In genomic region chr13:12323076-12323625, GRCm38 (mm10) we compare ENCODE assay signal across 22 mouse cellular contexts. TPM values are rescaled to one million over a fixed set of nuclear protein-coding genes. Genes with fewer than 3 reads are reported as not detected.
DNase-seq lines count a peak whose midpoint lies in the region; ATAC-seq and TF ChIP-seq lines count a peak whose summit lies in the region.
"Had no signal": no experiment of that assay in that cellular context is flagged by ENCODE, and none has a peak within 500 bp of the region (broad histone marks: within the 10 kb centered on the region; RNA-seq: fewer than 3 reads in every experiment).

No protein-coding gene starts in this region.

- DNase-seq in forebrain, embryonic 14.5 days (ENCODE audit: low spot score), result no peak
- peak; percentile 45 to 50 for DNase-seq in heart, adult 18-20 months
- no peak for DNase-seq in heart, postnatal 14 days
- no peak for DNase-seq in kidney, postnatal 4 days
- DNase-seq in adrenal gland, postnatal 4 days (ENCODE audit: low spot score in 2 of 2), result no peak
- DNase-seq: adrenal gland, adult 8-10 months; cerebellum, adult 9-11 months; kidney, adult 18-20 months; kidney, postnatal 14 days; lung, adult 2 months; right cerebral cortex, postnatal 14 days had no signal

- 85% methylated on average over 12 of the region's 12 CpGs for WGBS in forebrain, embryonic 16.5 days
- 87% methylated on average over 12 of the region's 12 CpGs for WGBS in forebrain, embryonic 14.5 days
- WGBS in heart, embryonic 13.5 days, result 54% methylated on average over 12 of the region's 12 CpGs
- 38% methylated on average over 12 of the region's 12 CpGs for WGBS in olfactory bulb, adult 2 months

- no peaks in the 10 kb centered on the region for H3K9me3 ChIP-seq in forebrain, embryonic 16.5 days (ENCODE audit: control insufficient read depth, low read length)
- no peaks in the 10 kb centered on the region for H3K9me3 ChIP-seq in forebrain, embryonic 14.5 days (replicated peaks; ENCODE audit: control insufficient read depth, low read length)
- H3K9me3 ChIP-seq in heart, embryonic 13.5 days, result no peaks in the 10 kb centered on the region
- H3K9me3 ChIP-seq: forebrain, embryonic 13.5 days; hindbrain, embryonic 12.5 days; limb, embryonic 12.5 days; liver, embryonic 12.5 days; neural tube, embryonic 15.5 days had no signal

- no peak overlapping the region for H3K4me3 ChIP-seq in forebrain, embryonic 16.5 days (replicated peaks; ENCODE audit: low read length)
- no peak overlapping the region for H3K4me3 ChIP-seq in forebrain, embryonic 14.5 days (ENCODE audit: low read depth, low read length)
- H3K4me3 ChIP-seq in heart, embryonic 13.5 days, result peak overlapping the region; percentile 1; the same call in 1 of the 2 replicates
- H3K4me3 ChIP-seq in olfactory bulb, adult 2 months (ENCODE audit: insufficient read depth, low read depth, low read length), result no peak overlapping the region
- H3K4me3 ChIP-seq: forebrain, embryonic 13.5 days; hindbrain, embryonic 12.5 days; limb, embryonic 12.5 days; liver, embryonic 12.5 days; neural tube, embryonic 15.5 days had no signal

- intact Hi-C loops in heart, postnatal 14 days (cut with DNase I), result no loop called here

- TF ChIP-seq CTCF in olfactory bulb, adult 2 months (IDR thresholded peaks at IDR 0.05; ENCODE audit: insufficient read depth, low read depth, low read length), result no peak

- no peaks in the 10 kb centered on the region for H3K4me1 ChIP-seq in forebrain, embryonic 16.5 days (replicated peaks; ENCODE audit: control insufficient read depth, insufficient read depth, low read length)
- no peaks in the 10 kb centered on the region for H3K4me1 ChIP-seq in forebrain, embryonic 14.5 days (ENCODE audit: control insufficient read depth, insufficient read depth, low read length)
- H3K4me1 ChIP-seq in heart, embryonic 13.5 days, result peaks cover 94% of the 10 kb centered on the region
- H3K4me1 ChIP-seq in olfactory bulb, adult 2 months (ENCODE audit: control insufficient read depth, insufficient read depth, low read length), result peaks cover 23% of the 10 kb centered on the region
- H3K4me1 ChIP-seq: forebrain, embryonic 13.5 days; hindbrain, embryonic 12.5 days; limb, embryonic 12.5 days; liver, embryonic 12.5 days; neural tube, embryonic 15.5 days had no signal

- no peak overlapping the region for H3K4me2 ChIP-seq in forebrain, embryonic 16.5 days (ENCODE audit: low read length)
- H3K4me2 ChIP-seq in forebrain, embryonic 14.5 days (ENCODE audit: low read length), result no peak overlapping the region
- H3K4me2 ChIP-seq in heart, embryonic 13.5 days, result peak overlapping the region; percentile 49
- H3K4me2 ChIP-seq: forebrain, embryonic 13.5 days; hindbrain, embryonic 12.5 days; limb, embryonic 12.5 days; liver, embryonic 12.5 days; neural tube, embryonic 15.5 days had no signal

- H3K27ac ChIP-seq in forebrain, embryonic 16.5 days (ENCODE audit: low read length), result no peak overlapping the region
- H3K27ac ChIP-seq in forebrain, embryonic 14.5 days (ENCODE audit: low read depth, low read length), result no peak overlapping the region
- peak overlapping the region; percentile 96 for H3K27ac ChIP-seq in heart, embryonic 13.5 days (replicated peaks)
- H3K27ac ChIP-seq in olfactory bulb, adult 2 months (ENCODE audit: insufficient read depth, low read depth, low read length), result 0 out of 2 replicates have a peak overlapping the region, but pooled peaks have one; percentile 12
- H3K27ac ChIP-seq: forebrain, embryonic 13.5 days; hindbrain, embryonic 12.5 days; limb, embryonic 12.5 days; liver, embryonic 12.5 days; neural tube, embryonic 15.5 days had no signal

- no peak overlapping the region for H3K9ac ChIP-seq in forebrain, embryonic 16.5 days (replicated peaks; ENCODE audit: low read depth, low read length)
- H3K9ac ChIP-seq in forebrain, embryonic 14.5 days (ENCODE audit: low read length), result no peak overlapping the region
- H3K9ac ChIP-seq in heart, embryonic 13.5 days, result peak overlapping the region; percentile 74
- H3K9ac ChIP-seq: forebrain, embryonic 13.5 days; hindbrain, embryonic 12.5 days; limb, embryonic 12.5 days; liver, embryonic 12.5 days; neural tube, embryonic 15.5 days had no signal

- no peaks in the 10 kb centered on the region for H3K27me3 ChIP-seq in forebrain, embryonic 16.5 days (replicated peaks; ENCODE audit: control insufficient read depth, insufficient read depth, low read length)
- no peaks in the 10 kb centered on the region for H3K27me3 ChIP-seq in forebrain, embryonic 14.5 days (replicated peaks; ENCODE audit: control insufficient read depth, insufficient read depth, low read length)
- H3K27me3 ChIP-seq in heart, embryonic 13.5 days (replicated peaks), result no peaks in the 10 kb centered on the region
- H3K27me3 ChIP-seq: forebrain, embryonic 13.5 days; hindbrain, embryonic 12.5 days; limb, embryonic 12.5 days; liver, embryonic 12.5 days; neural tube, embryonic 15.5 days; Patski had no signal

- peak; percentile 36; the same call in 1 of the 2 replicates for ATAC-seq in forebrain, embryonic 16.5 days
- no peak for ATAC-seq in forebrain, embryonic 14.5 days
- no peak for ATAC-seq in heart, embryonic 13.5 days (ENCODE audit: extremely low read depth, insufficient number of reproducible peaks, low FRiP score, low TSS enrichment)
- ATAC-seq: CD4-positive, CD25-positive, alpha-beta regulatory T cell, adult 4 months; forebrain, embryonic 13.5 days; liver, embryonic 12.5 days; midbrain, embryonic 16.5 days; Patski had no signal

- TF ChIP-seq POLR2A in olfactory bulb, adult 2 months (IDR thresholded peaks at IDR 0.05; ENCODE audit: insufficient read depth, low read depth, low read length), result no peak

- no peaks in the 10 kb centered on the region for H3K36me3 ChIP-seq in forebrain, embryonic 16.5 days (ENCODE audit: control insufficient read depth, insufficient read depth)
- no peaks in the 10 kb centered on the region for H3K36me3 ChIP-seq in forebrain, embryonic 14.5 days (ENCODE audit: control insufficient read depth, insufficient read depth, low read length)
- H3K36me3 ChIP-seq in heart, embryonic 13.5 days, result peaks cover 33% of the 10 kb centered on the region
- H3K36me3 ChIP-seq: hindbrain, embryonic 12.5 days; limb, embryonic 12.5 days; liver, embryonic 12.5 days; neural tube, embryonic 15.5 days had no signal

RNA-seq across cellular contexts. Expression of gene Actn2, which starts 17.4 kb away (rescaled TPM):
- polyA plus RNA-seq in forebrain, embryonic 16.5 days (2015; fragmentation: Nextera tagmentation; extraction: Ambion mirVana), result 4.2 and 4.6 TPM in 2 replicates
- 1.7 and 2.2 TPM in 2 replicates for polyA plus RNA-seq in forebrain, embryonic 14.5 days (2014; fragmentation: Nextera tagmentation; extraction: Ambion mirVana)
- 1,000 to 10,000 TPM; 1,714 to 1,786 TPM for total RNA-seq in heart, adult 18-20 months (2021)
- total RNA-seq in heart, postnatal 14 days (2021), result 1,000 to 10,000 TPM; 1,811 to 1,984 TPM
- 1,324 and 1,364 TPM in 2 replicates for polyA plus RNA-seq in heart, embryonic 13.5 days (2015; fragmentation: Nextera tagmentation; extraction: Ambion mirVana)
- not detected in 2 replicates for polyA plus RNA-seq in olfactory bulb, adult 2 months (2012; ENCODE audit: insufficient read depth, insufficient read length, low replicate concordance, missing spikeins)
- total RNA-seq in adrenal gland, postnatal 4 days (2021), result 10 to 100 TPM; 22.6 to 76.2 TPM

Comparison
In these comparisons a context has a peak if more than half of its experiments do, and no peak if none do; other contexts are left out.
1. DNase-seq: peak in heart, adult 18-20 months (2 of 2); none in forebrain, embryonic 14.5 days (single experiment), heart, postnatal 14 days (0 of 2), kidney, postnatal 4 days (0 of 2) and adrenal gland, postnatal 4 days (0 of 2).
2. H3K27ac ChIP-seq: peak in heart, embryonic 13.5 days (single experiment) and olfactory bulb, adult 2 months (single experiment); none in forebrain, embryonic 16.5 days (single experiment) and forebrain, embryonic 14.5 days (single experiment).
3. RNA of gene Actn2, which starts 17.4 kb away (polyA plus RNA-seq): 1,324 to 1,364 TPM in heart, embryonic 13.5 days; 4.2 to 4.6 TPM in forebrain, embryonic 16.5 days, 1.7 to 2.2 TPM in forebrain, embryonic 14.5 days and not detected in olfactory bulb, adult 2 months; every median in the first group is over 100 times any median in the second.